Mouse (Mus musculus): ENCODE results near the gene Irf2bpl. TPM values are rescaled to one million over a fixed set of nuclear protein-coding genes. Genes with fewer than 3 reads are reported as not detected.

The Irf2bpl gene
- total RNA-seq, 2 experiments from 2014 or later = 42.9 to 46.7 TPM

DNA sequence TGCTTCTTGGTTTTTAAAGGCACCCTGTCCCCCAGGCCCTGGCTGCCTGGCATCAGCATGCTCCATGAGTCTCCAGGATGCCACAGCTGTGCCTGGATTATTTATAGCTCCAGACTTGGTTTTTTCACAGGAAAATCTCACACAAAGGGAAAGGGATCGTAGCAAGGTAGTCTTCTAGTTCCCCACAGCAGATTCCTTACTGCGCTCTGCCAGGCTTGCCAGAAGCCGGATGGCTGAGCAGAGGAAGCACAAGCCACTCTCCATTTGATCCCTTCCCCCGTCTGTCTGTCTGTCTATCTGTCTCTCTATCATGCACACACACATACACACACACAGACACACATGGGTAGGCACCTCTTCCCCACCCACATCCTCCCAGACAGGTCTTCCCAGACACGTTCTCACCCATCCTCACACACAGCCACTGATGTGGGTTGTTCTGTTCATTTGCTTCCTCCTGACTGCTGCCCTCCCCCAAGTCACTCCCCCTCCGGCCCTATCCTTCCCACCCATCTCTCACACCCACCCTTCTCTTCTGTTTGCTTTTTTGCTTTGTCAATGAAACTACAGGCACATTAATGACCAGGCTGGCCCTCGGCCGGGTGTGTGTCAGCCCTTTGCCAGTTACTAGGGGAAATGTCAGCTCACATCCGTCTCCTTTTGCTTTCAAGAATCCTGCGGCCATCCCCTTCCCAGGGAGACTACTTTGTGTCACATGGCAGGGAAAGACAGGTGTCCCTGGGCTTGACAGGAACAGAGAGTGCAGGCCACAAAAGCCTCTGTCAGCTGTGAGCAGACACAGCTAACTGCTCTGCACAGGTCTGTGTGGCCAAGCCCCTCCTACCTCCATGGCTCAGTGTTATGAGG lies 24.4 kb downstream of the Irf2bpl start:
- DNase-seq = no peak

GRCm38 (mm10) chr12:86858983-86859872 lies 25.4 kb downstream of the Irf2bpl start:
- DNase-seq = no peak

- no peak for DNase-seq
These were observed 26.1 kb downstream of the Irf2bpl start for GRCm38 (mm10) chr12:86858498-86858897.

- DNase-seq = no peak
These were observed 27.3 kb downstream of the Irf2bpl start for GRCm38 (mm10) chr12:86857290-86857689.

GRCm38 (mm10) chr12:86855670-86856069 lies 28.9 kb downstream of the Irf2bpl start:
- DNase-seq = peak; percentile 64

DNA sequence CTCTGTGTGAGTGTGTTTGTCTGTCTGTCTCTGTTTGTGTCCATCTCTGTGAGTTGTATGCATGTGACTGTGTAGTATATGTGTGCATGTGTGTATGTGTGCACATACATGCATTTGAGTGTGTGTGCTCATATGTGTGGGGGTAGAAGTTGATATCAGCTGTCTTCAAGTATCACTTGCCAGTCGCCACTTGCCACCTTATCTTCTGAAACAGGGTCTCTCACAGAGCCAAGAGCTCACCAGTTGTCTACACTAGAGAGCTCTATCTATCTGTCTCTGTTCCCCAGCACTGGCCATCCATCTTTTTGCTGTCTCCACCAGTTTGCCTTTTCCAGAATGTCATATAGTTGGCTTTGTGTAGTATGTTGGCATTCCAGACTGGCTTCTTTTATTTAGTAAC lies 31.1 kb downstream of the Irf2bpl start:
- no peak for DNase-seq

GRCm38 (mm10) chr12:86851313-86851712 lies 33.3 kb downstream of the Irf2bpl start:
- no peak for DNase-seq

GRCm38 (mm10) chr12:86850746-86851145 lies 33.9 kb downstream of the Irf2bpl start:
- DNase-seq = no peak

DNA sequence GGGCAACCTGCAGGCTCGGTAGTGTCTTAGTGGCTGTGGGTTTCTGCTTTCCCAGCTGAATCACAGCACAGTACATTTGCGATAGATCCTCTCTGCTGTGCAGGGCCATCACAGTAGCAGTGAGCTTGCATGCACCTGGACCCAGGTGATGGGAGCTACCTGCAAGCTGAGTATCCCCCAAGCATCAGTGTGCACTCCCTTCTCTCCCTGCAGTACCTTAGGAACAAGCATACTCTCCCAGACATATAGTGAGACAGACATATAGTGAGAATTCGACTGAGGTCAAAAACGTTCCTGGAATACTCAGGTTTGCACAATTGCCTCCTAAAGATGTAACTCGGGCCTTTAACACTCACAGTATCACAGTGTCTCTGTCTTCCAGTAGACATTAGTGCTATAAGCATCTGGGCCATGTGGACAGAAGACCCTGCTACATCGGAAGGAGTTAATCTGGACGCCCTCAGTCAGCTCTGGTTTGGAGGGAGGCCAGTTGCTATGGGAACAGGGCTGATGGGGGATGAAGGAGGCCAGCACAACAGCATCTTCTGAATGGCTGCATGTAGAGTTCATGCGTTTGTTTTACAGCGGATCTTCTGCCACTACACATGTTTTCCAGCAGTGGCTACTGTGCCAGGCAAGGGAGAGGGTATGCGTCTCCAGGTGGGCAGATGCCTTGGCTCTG lies 34.5 kb downstream of the Irf2bpl start:
- DNase-seq = no peak

GRCm38 (mm10) chr12:86842866-86843459 lies 41.6 kb downstream of the Irf2bpl start:
- DNase-seq = no peak

GRCm38 (mm10) chr12:86840526-86840925 lies 44.1 kb downstream of the Irf2bpl start:
- DNase-seq = no peak

DNA sequence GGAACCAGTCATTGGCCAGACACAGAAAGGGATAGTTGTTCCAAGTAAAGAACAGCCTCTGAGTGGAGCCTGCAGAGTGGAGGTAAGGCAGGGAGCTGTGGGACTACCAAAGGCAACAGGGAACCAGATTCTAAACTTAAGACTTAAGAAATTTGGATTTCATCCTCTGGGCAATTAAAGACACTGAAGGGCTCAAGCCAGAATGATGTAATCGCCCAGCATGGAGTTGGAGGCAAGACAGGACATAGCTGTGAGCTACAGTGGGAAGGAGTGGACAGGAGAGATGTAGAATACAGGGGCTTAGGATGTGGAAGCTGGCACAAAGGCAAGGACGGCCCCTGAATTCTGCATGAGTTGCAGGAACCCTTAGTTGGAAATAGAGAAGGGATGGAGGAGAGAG lies 46.4 kb downstream of the Irf2bpl start:
- no peak for DNase-seq

DNA sequence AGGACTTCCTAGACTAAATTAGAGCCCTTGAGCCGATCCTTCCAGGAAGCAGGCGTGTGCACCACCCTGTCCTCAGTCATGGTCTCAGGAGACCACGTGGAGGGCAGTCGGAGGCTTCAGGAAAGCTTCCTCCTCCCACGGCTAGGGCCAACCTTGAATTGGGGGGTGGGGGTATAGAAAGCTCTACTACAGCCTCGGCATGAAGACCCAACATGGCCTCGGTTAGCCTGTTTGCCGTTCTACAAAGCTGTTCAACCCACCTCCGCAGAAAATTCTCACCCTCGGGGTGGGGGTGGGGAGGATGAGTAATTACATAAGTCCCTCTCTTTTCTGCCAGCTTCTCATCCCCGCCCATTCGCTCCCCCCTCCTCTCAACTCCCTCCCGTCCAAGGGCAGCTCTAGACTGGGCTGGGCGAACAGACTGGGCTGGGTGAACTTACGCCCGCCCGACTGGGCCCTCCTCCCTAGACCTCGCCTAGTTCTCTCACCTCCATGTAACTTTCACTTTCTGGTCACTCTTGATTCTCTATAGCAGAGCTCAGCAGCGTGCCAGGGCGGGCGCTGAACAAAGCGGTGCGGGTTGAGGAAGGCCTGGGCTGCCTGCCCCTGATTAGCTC lies 48.1 kb downstream of the Irf2bpl start:
- DNase-seq = peak; percentile 62

GRCm38 (mm10) chr12:86835899-86836298 lies 48.7 kb downstream of the Irf2bpl start:
- DNase-seq = no peak

DNA sequence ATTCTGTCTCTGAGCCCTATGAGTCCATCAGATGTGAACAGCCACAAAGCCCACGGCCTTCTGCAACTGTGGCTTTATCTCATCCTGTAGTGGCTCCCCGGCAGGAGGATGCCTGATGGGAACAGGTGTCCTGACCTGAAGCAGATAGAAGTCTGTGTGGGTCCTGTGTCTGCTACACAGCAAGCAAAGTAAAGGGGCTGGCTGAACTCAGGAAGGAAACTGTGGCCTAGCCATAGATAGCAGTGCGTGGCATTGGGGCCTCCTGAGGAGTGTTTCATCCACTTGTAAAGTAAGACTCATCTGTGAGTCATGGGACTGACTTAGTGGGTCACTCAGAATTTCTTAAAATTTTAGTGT lies 50.2 kb downstream of the Irf2bpl start:
- DNase-seq = no peak

GRCm38 (mm10) chr12:86833711-86834415 lies 50.7 kb downstream of the Irf2bpl start:
- DNase-seq = peak; percentile 74

DNA sequence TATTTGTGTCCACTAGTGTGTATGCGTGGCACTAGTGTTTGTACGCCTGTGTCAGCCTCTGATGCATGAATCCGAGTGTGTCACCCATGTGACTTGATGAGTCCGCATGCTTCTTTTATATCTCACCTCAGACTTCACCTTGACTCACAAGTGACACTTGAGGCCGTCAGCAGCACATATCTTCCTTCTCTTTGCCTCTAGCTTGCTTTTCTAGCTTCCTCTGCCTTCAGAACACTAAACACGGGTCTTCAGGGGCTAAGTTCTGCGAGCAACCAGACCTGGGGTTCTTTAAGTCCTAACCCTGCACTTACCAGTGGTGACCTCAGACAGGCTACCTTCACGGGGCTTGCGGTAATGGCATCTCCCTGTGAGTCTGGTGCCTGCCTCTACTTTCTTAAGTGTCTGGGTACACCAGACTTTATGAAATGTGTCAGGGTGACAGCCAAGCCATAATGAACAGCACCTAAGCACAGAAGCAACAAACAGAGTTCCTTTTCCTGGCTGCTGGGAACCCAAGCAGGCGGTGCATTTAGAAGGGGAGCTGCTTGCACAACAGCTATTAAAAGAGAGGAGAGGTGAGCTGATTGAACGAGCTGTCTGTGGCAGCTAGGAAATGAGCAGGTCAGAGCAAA lies 51.9 kb downstream of the Irf2bpl start:
- no peak for DNase-seq

- peak; percentile 58 for DNase-seq
These were observed 52.7 kb downstream of the Irf2bpl start for GRCm38 (mm10) chr12:86831591-86832550.
